ENCODE assay signal across 9 mouse cellular contexts in the genomic region with DNA sequence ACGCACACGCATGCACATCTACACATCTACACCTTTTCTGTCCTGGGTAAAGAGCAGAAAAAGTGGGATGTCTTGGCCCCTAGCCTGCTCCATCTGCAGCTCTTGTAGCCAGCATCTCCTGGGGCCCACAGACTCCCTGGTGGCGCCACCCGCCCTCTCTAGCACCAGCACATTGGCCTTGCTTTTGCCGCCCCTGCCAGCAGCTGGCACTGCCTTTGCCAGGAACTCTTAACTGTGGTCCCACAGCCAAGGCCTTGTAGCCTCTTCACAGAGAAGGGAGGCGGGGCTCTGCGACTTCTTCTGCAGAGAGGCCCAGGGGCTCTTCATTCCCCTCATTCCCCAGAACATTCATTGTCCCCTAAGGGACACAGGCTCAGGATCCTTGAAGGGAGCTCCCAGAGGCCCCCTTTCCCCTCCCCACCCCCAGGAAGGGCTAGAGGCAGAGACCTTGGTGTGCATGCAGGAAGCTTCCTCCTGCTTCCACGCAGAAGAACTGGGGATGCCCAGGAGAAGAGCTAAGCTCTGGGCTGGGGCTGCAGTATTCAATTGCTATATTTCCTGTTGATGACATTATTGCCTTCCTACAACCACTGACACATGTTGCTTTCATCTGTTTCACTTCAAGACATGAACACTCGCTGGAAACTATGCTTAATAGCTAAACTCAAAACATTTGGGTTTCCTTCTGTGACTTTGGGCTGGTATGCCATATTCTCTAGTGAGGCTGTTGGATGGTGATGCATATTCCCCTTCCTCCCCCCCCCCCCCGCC. TPM values are rescaled to one million over a fixed set of nuclear protein-coding genes. Genes with fewer than 3 reads are reported as not detected.
A peak's percentile ranks its signal among the peaks of the same experiment; 100 is the strongest.
DNase-seq lines count a peak whose midpoint lies in the region; ATAC-seq and TF ChIP-seq lines count a peak whose summit lies in the region.
"Had no signal": no experiment of that assay in that cellular context is flagged by ENCODE, and none has a peak within 500 bp of the region (broad histone marks: within the 10 kb centered on the region; RNA-seq: fewer than 3 reads in every experiment).

No protein-coding gene starts in this region.

- no peaks in the 10 kb centered on the region for H3K27me3 ChIP-seq in cerebellum, adult 2 months (ENCODE audit: control insufficient read depth, insufficient read depth, low read length)
- no peaks in the 10 kb centered on the region for H3K27me3 ChIP-seq in lung, embryonic 16.5 days (ENCODE audit: control insufficient read depth, insufficient read depth, low read depth, low read length)
- no peaks in the 10 kb centered on the region for H3K27me3 ChIP-seq in midbrain, embryonic 15.5 days (replicated peaks)
- H3K27me3 ChIP-seq in liver, embryonic 11.5 days (replicated peaks; ENCODE audit: control insufficient read depth, insufficient read depth, low read length) = peaks cover 9% of the 10 kb centered on the region

- no peak overlapping the region for H3K4me2 ChIP-seq in lung, embryonic 16.5 days (ENCODE audit: low read depth, low read length)
- H3K4me2 ChIP-seq in midbrain, embryonic 15.5 days = no peak overlapping the region
- no peak overlapping the region for H3K4me2 ChIP-seq in liver, embryonic 11.5 days

- TF ChIP-seq CTCF in cerebellum, adult 2 months (IDR thresholded peaks at IDR 0.05; ENCODE audit: borderline replicate concordance, insufficient read depth, low read depth, low read length) = no peak

- 0 out of 2 replicates have a peak, but pooled peaks have one; percentile 19 for ATAC-seq in lung, embryonic 16.5 days (ENCODE audit: low read depth)
- peak; percentile 62 for ATAC-seq in midbrain, embryonic 15.5 days (replicated peaks)
- ATAC-seq in liver, embryonic 11.5 days (replicated peaks; ENCODE audit: low FRiP score) = no peak

- no peaks in the 10 kb centered on the region for H3K36me3 ChIP-seq in lung, embryonic 16.5 days (ENCODE audit: control insufficient read depth, insufficient read depth, low read length)
- H3K36me3 ChIP-seq in midbrain, embryonic 15.5 days (replicated peaks) = no peaks in the 10 kb centered on the region
- H3K36me3 ChIP-seq in liver, embryonic 11.5 days (ENCODE audit: control insufficient read depth, insufficient read depth, low read length) = no peaks in the 10 kb centered on the region

- no peak overlapping the region for H3K9ac ChIP-seq in lung, embryonic 16.5 days (ENCODE audit: low read length)
- no peak overlapping the region for H3K9ac ChIP-seq in midbrain, embryonic 15.5 days
- no peak overlapping the region for H3K9ac ChIP-seq in liver, embryonic 11.5 days (ENCODE audit: low read depth, low read length)

- H3K27ac ChIP-seq in cerebellum, adult 2 months (ENCODE audit: insufficient read depth, low read length) = no peak overlapping the region
- H3K27ac ChIP-seq in lung, embryonic 16.5 days (ENCODE audit: low read length) = no peak overlapping the region
- no peak overlapping the region for H3K27ac ChIP-seq in midbrain, embryonic 15.5 days
- H3K27ac ChIP-seq in liver, embryonic 11.5 days (ENCODE audit: low read depth, low read length) = no peak overlapping the region
- H3K27ac ChIP-seq: macrophage had no signal

- H3K4me1 ChIP-seq in cerebellum, adult 2 months (ENCODE audit: control insufficient read depth, insufficient read depth, low read length) = peaks cover 39% of the 10 kb centered on the region
- peaks cover 6% of the 10 kb centered on the region; the same call in 1 of the 2 replicates for H3K4me1 ChIP-seq in lung, embryonic 16.5 days (replicated peaks; ENCODE audit: control insufficient read depth, insufficient read depth, low read length)
- H3K4me1 ChIP-seq in midbrain, embryonic 15.5 days = 0 out of 2 replicates have a peak, but pooled peaks cover 10% of the 10 kb centered on the region
- H3K4me1 ChIP-seq in liver, embryonic 11.5 days (replicated peaks; ENCODE audit: control insufficient read depth, insufficient read depth, low read length) = no peaks in the 10 kb centered on the region

- H3K9me3 ChIP-seq in lung, embryonic 16.5 days (ENCODE audit: control insufficient read depth, low read length) = no peaks in the 10 kb centered on the region
- no peaks in the 10 kb centered on the region for H3K9me3 ChIP-seq in midbrain, embryonic 15.5 days
- no peaks in the 10 kb centered on the region for H3K9me3 ChIP-seq in liver, embryonic 11.5 days (ENCODE audit: control insufficient read depth, low read length)

- 62% methylated on average over 10 of the region's 10 CpGs for WGBS in cerebellum, adult 2 months
- WGBS in lung, embryonic 16.5 days = 58% methylated on average over 9 of the region's 10 CpGs
- WGBS in midbrain, embryonic 15.5 days = 79% methylated on average over 10 of the region's 10 CpGs
- 81% methylated on average over 9 of the region's 10 CpGs for WGBS in liver, embryonic 11.5 days

- peak; percentile 22 to 46 for DNase-seq in cerebellum, adult 2 months
- DNase-seq in cerebellum, adult 8-10 months = no peak
- no peak for DNase-seq in lung, postnatal 25 days (ENCODE audit: low spot score)
- DNase-seq in gastrocnemius, postnatal 25 days = peak; percentile 71
- DNase-seq in liver, embryonic 11.5 days (ENCODE audit: low spot score) = no peak
- DNase-seq in lung, postnatal 14 days = no peak

- no peak for TF ChIP-seq POLR2A in cerebellum, adult 2 months (IDR thresholded peaks at IDR 0.05; ENCODE audit: borderline replicate concordance, insufficient read depth, low read length)

- no peak overlapping the region for H3K4me3 ChIP-seq in cerebellum, adult 2 months (replicated peaks; ENCODE audit: insufficient read depth, low read depth, low read length)
- H3K4me3 ChIP-seq in lung, embryonic 16.5 days (ENCODE audit: low read length) = no peak overlapping the region
- no peak overlapping the region for H3K4me3 ChIP-seq in midbrain, embryonic 15.5 days
- H3K4me3 ChIP-seq in liver, embryonic 11.5 days (ENCODE audit: low read depth, low read length) = no peak overlapping the region

RNA-seq across cellular contexts. Expression of gene Axin2, which starts 19.2 kb away (rescaled TPM):
- polyA plus RNA-seq in cerebellum, adult 2 months (2012; rRNA removed) = 17.0 and 17.5 TPM in 2 replicates
- 7.8 and 8.5 TPM in 2 replicates for polyA plus RNA-seq in lung, embryonic 16.5 days (2015; fragmentation: Nextera tagmentation; extraction: Ambion mirVana)
- total RNA-seq in gastrocnemius, postnatal 25 days (2021) = 1 to 10 TPM; 9.5 to 9.8 TPM
- 13.2 and 13.5 TPM in 2 replicates for polyA plus RNA-seq in midbrain, embryonic 15.5 days (2015; fragmentation: Nextera tagmentation; extraction: Ambion mirVana)
- polyA plus RNA-seq in liver, embryonic 11.5 days (2014; fragmentation: Nextera tagmentation; extraction: Ambion mirVana) = 1.7 and 2.3 TPM in 2 replicates
- polyA plus RNA-seq: macrophage had no signal

Comparison
In these comparisons a context has a peak if more than half of its experiments do, and no peak if none do; other contexts are left out.
1. DNase-seq: peak in cerebellum, adult 2 months (2 of 2) and gastrocnemius, postnatal 25 days (single experiment); none in cerebellum, adult 8-10 months (single experiment), lung, postnatal 25 days (single experiment), liver, embryonic 11.5 days (single experiment) and lung, postnatal 14 days (single experiment).